Mouse (Mus musculus) G1E (cell line): ENCODE measurements at regions not wholly inside any gene's neighbourhood (a gene's known extent, or its start where the extent isn't known, plus 50 kb on each side); places are given as distances from the start of the nearest gene placed in this dataset.

Experiments used
- CTCF ChIP-seq: IDR thresholded peaks from 2 replicates; pipeline ENCODE4 v1.5.1; 2012; ENCODE audit warnings: low read depth, low read length, inconsistent platforms, mixed read lengths
- GATA1 ChIP-seq: IDR thresholded peaks from 2 replicates; pipeline ENCODE4 v1.6.1; 2012; ENCODE audit warnings: borderline replicate concordance, low read length, inconsistent platforms, mixed read lengths
- GATA2 ChIP-seq: IDR thresholded peaks from 2 replicates; pipeline ENCODE4 v1.6.1; 2012; ENCODE audit warnings: low read depth, low read length, inconsistent platforms, borderline replicate concordance
- POLR2AphosphoS5 ChIP-seq: IDR thresholded peaks from 2 replicates; pipeline ENCODE4 v1.6.1; 2012; ENCODE audit warnings: low read depth, low read length, inconsistent platforms; ENCODE audit not compliant: insufficient replicate concordance
- TAL1 ChIP-seq: conservative IDR thresholded peaks from 2 replicates; pipeline ENCODE4 v1.6.1; 2012; ENCODE audit warnings: low read depth, low read length, inconsistent platforms, mixed read lengths

- TF ChIP-seq CTCF (no peak), TAL1 (no peak), GATA1 (no peak), GATA2 (no peak), POLR2AphosphoS5 (no peak)
Observed at GRCm38 (mm10) chr13:60493836-60494235, 107.9 kb upstream of the Dapk1 start.
